ENCODE assay signal across 7 mouse cellular contexts in genomic region chr11:72608071-72608679, GRCm38 (mm10). TPM values are rescaled to one million over a fixed set of nuclear protein-coding genes. Genes with fewer than 3 reads are reported as not detected.
A peak's percentile ranks its signal among the peaks of the same experiment; 100 is the strongest.
DNase-seq lines count a peak whose midpoint lies in the region; ATAC-seq lines count a peak whose summit lies in the region.

No protein-coding gene starts in this region.

- H3K9ac ChIP-seq in embryonic facial prominence, embryonic 11.5 days (replicated peaks; ENCODE audit: low read length): peak overlapping the region; percentile 97
- H3K9ac ChIP-seq in midbrain, embryonic 13.5 days (replicated peaks): peak overlapping the region; percentile 98

- DNase-seq in adrenal gland, postnatal 14 days: peak; percentile 96
- DNase-seq in embryonic facial prominence, embryonic 11.5 days (ENCODE audit: low spot score): peak; percentile 96
- peak; percentile 95 for DNase-seq in kidney, adult 11 months
- DNase-seq in limb, embryonic 10.5 days (ENCODE audit: low spot score): peak; percentile 92
- DNase-seq in spleen, adult 12 weeks (ENCODE audit: low spot score): peak; percentile 78

- peak overlapping the region; percentile 96 for H3K4me3 ChIP-seq in embryonic facial prominence, embryonic 11.5 days (ENCODE audit: low read depth, low read length)
- peak overlapping the region; percentile 99 for H3K4me3 ChIP-seq in limb, embryonic 10.5 days
- peak overlapping the region; percentile 97 for H3K4me3 ChIP-seq in midbrain, embryonic 13.5 days (replicated peaks)

- ATAC-seq in embryonic facial prominence, embryonic 11.5 days (replicated peaks; ENCODE audit: insufficient number of reproducible peaks, low FRiP score, low TSS enrichment, low read depth): peak; percentile 94
- ATAC-seq in granulocyte monocyte progenitor cell, adult 5-6 weeks (replicated peaks; ENCODE audit: poor library complexity, severe bottlenecking): peak; percentile 80
- peak; percentile 92 for ATAC-seq in midbrain, embryonic 13.5 days

- no peaks in the 10 kb centered on the region for H3K27me3 ChIP-seq in embryonic facial prominence, embryonic 11.5 days (ENCODE audit: control insufficient read depth, insufficient read depth, low read length)
- H3K27me3 ChIP-seq in limb, embryonic 10.5 days (ENCODE audit: low read depth, poor library complexity, severe bottlenecking): no peaks in the 10 kb centered on the region
- no peaks in the 10 kb centered on the region for H3K27me3 ChIP-seq in midbrain, embryonic 13.5 days

- H3K36me3 ChIP-seq in embryonic facial prominence, embryonic 11.5 days (replicated peaks; ENCODE audit: control insufficient read depth, insufficient read depth, low read depth, low read length): no peaks in the 10 kb centered on the region
- H3K36me3 ChIP-seq in limb, embryonic 10.5 days: no peaks in the 10 kb centered on the region
- H3K36me3 ChIP-seq in midbrain, embryonic 13.5 days: no peaks in the 10 kb centered on the region

- no peaks in the 10 kb centered on the region for H3K4me1 ChIP-seq in embryonic facial prominence, embryonic 11.5 days (ENCODE audit: control insufficient read depth, insufficient read depth, low read length)
- H3K4me1 ChIP-seq in limb, embryonic 10.5 days: peaks cover 12% of the 10 kb centered on the region
- H3K4me1 ChIP-seq in midbrain, embryonic 13.5 days (replicated peaks): peaks cover 24% of the 10 kb centered on the region

- WGBS in embryonic facial prominence, embryonic 11.5 days: 0% methylated on average over 24 of the region's 55 CpGs
- WGBS in limb, embryonic 10.5 days: under 1% methylated on average over 55 of the region's 55 CpGs
- under 1% methylated on average over 45 of the region's 55 CpGs for WGBS in midbrain, embryonic 13.5 days

- H3K27ac ChIP-seq in embryonic facial prominence, embryonic 11.5 days (replicated peaks; ENCODE audit: low read depth, low read length): peak overlapping the region; percentile 98
- peak overlapping the region; percentile 100 for H3K27ac ChIP-seq in limb, embryonic 10.5 days
- H3K27ac ChIP-seq in midbrain, embryonic 13.5 days: peak overlapping the region; percentile 97

- H3K9me3 ChIP-seq in embryonic facial prominence, embryonic 11.5 days (replicated peaks; ENCODE audit: control insufficient read depth, low read length): no peaks in the 10 kb centered on the region
- no peaks in the 10 kb centered on the region for H3K9me3 ChIP-seq in limb, embryonic 10.5 days (replicated peaks)
- H3K9me3 ChIP-seq in midbrain, embryonic 13.5 days: no peaks in the 10 kb centered on the region

- peak overlapping the region; percentile 40 for H3K4me2 ChIP-seq in embryonic facial prominence, embryonic 11.5 days (ENCODE audit: low read depth, low read length)
- H3K4me2 ChIP-seq in midbrain, embryonic 13.5 days (replicated peaks): peak overlapping the region; percentile 62

RNA-seq across cellular contexts. Expression of gene Ube2g1, which starts 1.1 kb away (rescaled TPM):
- 44.8 and 46.8 TPM in 2 replicates for total RNA-seq in adrenal gland, postnatal 14 days (2021)
- polyA plus RNA-seq in embryonic facial prominence, embryonic 11.5 days (2014; fragmentation: Nextera tagmentation; extraction: Ambion mirVana): 114 and 129 TPM in 2 replicates
- 30.1 and 39.5 TPM in 2 replicates for total RNA-seq in granulocyte monocyte progenitor cell, adult 5-6 weeks (2014; fragmentation: Nextera tagmentation)
- 32.3 and 37.7 TPM in 2 replicates for total RNA-seq in granulocyte monocyte progenitor cell, adult 5-6 weeks (2017)
- polyA plus RNA-seq in limb, embryonic 10.5 days (2016; fragmentation: Nextera tagmentation; extraction: Ambion mirVana): 76.9 and 85.6 TPM in 2 replicates
- 106 and 109 TPM in 2 replicates for polyA plus RNA-seq in midbrain, embryonic 13.5 days (2015; fragmentation: Nextera tagmentation; extraction: Ambion mirVana)

RNA-seq across cellular contexts. Expression of gene Spns3, which starts 57.9 kb away (rescaled TPM):
- total RNA-seq in adrenal gland, postnatal 14 days (2021): 0.15 and 0.49 TPM in 2 replicates
- not detected in 2 replicates for polyA plus RNA-seq in embryonic facial prominence, embryonic 11.5 days (2014; fragmentation: Nextera tagmentation; extraction: Ambion mirVana)
- total RNA-seq in granulocyte monocyte progenitor cell, adult 5-6 weeks (2014; fragmentation: Nextera tagmentation): 32.1 and 46.2 TPM in 2 replicates
- total RNA-seq in granulocyte monocyte progenitor cell, adult 5-6 weeks (2017): 21.8 and 23.0 TPM in 2 replicates
- polyA plus RNA-seq in limb, embryonic 10.5 days (2016; fragmentation: Nextera tagmentation; extraction: Ambion mirVana): 0.15 TPM in 1 of 2 replicates, not detected in the other
- 0.10 TPM in 1 of 2 replicates, not detected in the other for polyA plus RNA-seq in midbrain, embryonic 13.5 days (2015; fragmentation: Nextera tagmentation; extraction: Ambion mirVana)

Comparison
In these comparisons a context has a peak if more than half of its experiments do, and no peak if none do; other contexts are left out.
1. Peak in every context shown above with its lines: DNase-seq, ATAC-seq, H3K4me3 ChIP-seq and H3K27ac ChIP-seq.